Mouse (Mus musculus) thymus, adult 2 months (tissue): Measurements from ENCODE around the gene Xlr3a. TPM values are rescaled to one million over a fixed set of nuclear protein-coding genes. Genes with fewer than 3 reads are reported as not detected.
"Not testable (repeated sequence)": the region's sequence is repeated elsewhere in the genome, so short reads cannot be mapped to it uniquely, and the experiment has no call there.

Experiments
- DNase-seq: peaks from one replicate; pipeline ENCODE4 v3.0.0; 2021
- H3K27ac ChIP-seq: fragments of 200-500 bp; 2 replicates; pipeline ENCODE4 v1.5.1; 2012; ENCODE audit warnings: low read length, control low read depth; ENCODE audit not compliant: control insufficient read depth, insufficient read depth
- H3K27me3 ChIP-seq: fragments of 200-500 bp; 2 replicates; pipeline ENCODE4 v1.6.1; 2012; ENCODE audit warnings: mild to moderate bottlenecking, low read length, moderate library complexity, mixed read lengths; ENCODE audit not compliant: control insufficient read depth, insufficient read depth
- H3K36me3 ChIP-seq: fragments of 200-500 bp; 2 replicates; pipeline ENCODE4 v1.6.1; 2012; ENCODE audit warnings: mild to moderate bottlenecking, low read length, moderate library complexity; ENCODE audit not compliant: control insufficient read depth, insufficient read depth
- H3K4me1 ChIP-seq: fragments of 200-500 bp; replicated peaks from 2 replicates; pipeline ENCODE4 v1.6.1; 2012; ENCODE audit warnings: low read length; ENCODE audit not compliant: control insufficient read depth, insufficient read depth
- H3K4me3 ChIP-seq: fragments of 200-500 bp; 2 replicates; pipeline ENCODE4 v1.5.1; 2012; ENCODE audit warnings: mild to moderate bottlenecking, low read length, control low read depth, moderate library complexity; ENCODE audit not compliant: control insufficient read depth, insufficient read depth
- CTCF ChIP-seq: fragments of 200-500 bp; IDR thresholded peaks from 2 replicates; pipeline ENCODE4 v1.5.1; 2012; ENCODE audit warnings: mild to moderate bottlenecking, control low read depth, low read length, moderate library complexity, borderline replicate concordance; ENCODE audit not compliant: control insufficient read depth, poor library complexity, insufficient read depth; ENCODE audit errors: extremely low read depth
- POLR2A ChIP-seq: fragments of 200-500 bp; IDR thresholded peaks from 2 replicates; pipeline ENCODE4 v1.6.1; 2012; ENCODE audit warnings: mild to moderate bottlenecking, low read length, control low read depth, moderate library complexity; ENCODE audit not compliant: control insufficient read depth, poor library complexity, insufficient read depth; ENCODE audit errors: extremely low read depth
- WGBS: fragments of 180-500 bp; shearing (Covaris S2); methylation state at CpG from one replicate; pipeline ENCODE4 v1.1.7; 2018; 5-methylcytosine and 5-hydroxymethylcytosine counted together
- polyA plus RNA-seq: library from polyadenylated mRNA; depleted of rRNA; stranded (reverse); fragments of >200 nt; gene quantifications from 2 replicates; pipeline ENCODE4 v1.2.3, GENCODE M21; 2012; rRNA removed

Gene Xlr3a
- 0.97 TPM in 1 of 2 replicates, not detected in the other for polyA plus RNA-seq

GRCm38 (mm10) chrX:73096941-73097508 lies at the start of gene Xlr3a:
Gene Xlr3a, minus strand, starts transcription at chrX:73097095.
- not testable (repeated sequence) for H3K36me3 ChIP-seq, H3K4me3 ChIP-seq, H3K27me3 ChIP-seq, H3K4me1 ChIP-seq, DNase-seq, H3K27ac ChIP-seq
- 88% methylated on average over 12 of the region's 13 CpGs for WGBS

GRCm38 (mm10) chrX:73143218-73143618 lies 46.3 kb upstream of the Xlr3a start:
- not testable (repeated sequence) for DNase-seq, H3K4me1 ChIP-seq, H3K27me3 ChIP-seq, H3K4me3 ChIP-seq, H3K36me3 ChIP-seq, H3K27ac ChIP-seq
- no CpG with 5 or more reads among the region's 7 CpGs for WGBS

GRCm38 (mm10) chrX:73122859-73123829 lies 26.2 kb upstream of the Xlr3a start:
- not testable (repeated sequence) for H3K27ac ChIP-seq, H3K27me3 ChIP-seq, H3K4me3 ChIP-seq, H3K4me1 ChIP-seq, H3K36me3 ChIP-seq, DNase-seq
- WGBS: no CpG with 5 or more reads among the region's 12 CpGs

- not testable (repeated sequence) for H3K4me3 ChIP-seq, H3K4me1 ChIP-seq, DNase-seq, H3K27me3 ChIP-seq, H3K36me3 ChIP-seq, H3K27ac ChIP-seq
- no CpG with 5 or more reads among the region's 7 CpGs for WGBS
Measured at GRCm38 (mm10) chrX:73116747-73117146, 19.9 kb upstream of the Xlr3a start, which contains the start of gene Gm14685. Gene Gm14685, plus strand, starts transcription at chrX:73117047.

GRCm38 (mm10) chrX:73082267-73083055 lies 14.4 kb downstream of the Xlr3a start, which contains the start of gene Xlr4a:
Gene Xlr4a, minus strand, starts transcription at chrX:73082478.
- not testable (repeated sequence) for H3K27me3 ChIP-seq, H3K27ac ChIP-seq, H3K36me3 ChIP-seq, H3K4me1 ChIP-seq
- WGBS: 13% methylated on average over 19 of the region's 19 CpGs
- peak within 1 kb of the TSS; percentile 42 for H3K4me3 ChIP-seq
- peak; percentile 49 for DNase-seq

GRCm38 (mm10) chrX:73066765-73067312 lies 30.1 kb downstream of the Xlr3a start:
- H3K4me1 ChIP-seq, H3K27ac ChIP-seq, H3K4me3 ChIP-seq, H3K27me3 ChIP-seq, DNase-seq, H3K36me3 ChIP-seq: not testable (repeated sequence)
- WGBS: no CpG with 5 or more reads among the region's 5 CpGs

- TF ChIP-seq POLR2A (no peak), CTCF (no peak)
- H3K27ac ChIP-seq: no peak within 1 kb of the TSS
- 30% methylated on average over 5 of the region's 7 CpGs for WGBS
- no peaks in the 10 kb centered on the region for H3K36me3 ChIP-seq
- H3K4me1 ChIP-seq: no peaks in the 10 kb centered on the region
- no peaks in the 10 kb centered on the region for H3K27me3 ChIP-seq
- DNase-seq: no peak
- H3K4me3 ChIP-seq: no peak within 1 kb of the TSS
Measured at GRCm38 (mm10) chrX:73064415-73064793, 32.5 kb downstream of the Xlr3a start, which contains the start of gene Pnma3. Gene Pnma3, plus strand, starts transcription at chrX:73064787.
